Mouse (Mus musculus): Measurements from ENCODE around the gene Ost4.

GRCm38 (mm10) chr5:30870131-30870406 is 37.5 kb downstream of the Ost4 start:
- TF ChIP-seq CTCF (IDR thresholded peaks at IDR 0.05) (no peak), POLR2A (IDR thresholded peaks at IDR 0.05; ENCODE audit: insufficient read depth, low read depth, low read length) (no peak), EP300 (IDR thresholded peaks at IDR 0.05; ENCODE audit: insufficient read depth, low read depth, low read length) (no peak)

All from heart, adult 2 months (tissue).